Mouse (Mus musculus) liver, postnatal 0 days (tissue): ENCODE measurements around the gene Anp32e.

ENCODE experiments used
- CTCF ChIP-seq: sonication (generic); IDR thresholded peaks from 2 replicates; pipeline ENCODE4 v1.5.1; 2016; ENCODE audit warnings: antibody characterized with exemption, low read depth
- EP300 ChIP-seq: IDR thresholded peaks from 2 replicates; pipeline ENCODE4 v1.6.1; 2016; ENCODE audit warnings: antibody characterized with exemption, low read depth, mild to moderate bottlenecking

- TF ChIP-seq CTCF (no peak), EP300 (no peak)
Observed at GRCm38 (mm10) chr3:95902373-95902625, 26.7 kb upstream of the Anp32e start.
